Mouse (Mus musculus) E14TG2a.4 (cell line): ENCODE measurements around the gene Nyx.
"Not testable (repeated sequence)": the region's sequence is repeated elsewhere in the genome, so short reads cannot be mapped to it uniquely, and the experiment has no call there.

Experiments used
- H3K27me3 ChIP-seq: 2 replicates; pipeline ENCODE4 v1.6.1; 2014; ENCODE audit warnings: low read length, control low read depth; ENCODE audit not compliant: insufficient read depth
- H3K36me3 ChIP-seq: 2 replicates; pipeline ENCODE4 v1.6.1; 2014; ENCODE audit warnings: low read length, control low read depth; ENCODE audit not compliant: insufficient read depth
- H3K4me1 ChIP-seq: replicated peaks from 2 replicates; pipeline ENCODE4 v1.6.1; 2014; ENCODE audit warnings: low read depth, low read length, control low read depth
- H3K4me3 ChIP-seq: replicated peaks from 2 replicates; pipeline ENCODE4 v1.5.1; 2014; ENCODE audit warnings: mild to moderate bottlenecking, low read length
- H3K9me3 ChIP-seq: 2 replicates; pipeline ENCODE4 v1.6.1; 2014; ENCODE audit warnings: low read length, control low read depth
- CTCF ChIP-seq: conservative IDR thresholded peaks from 2 replicates; pipeline ENCODE4 v1.5.1; 2014; ENCODE audit warnings: low read length
- NANOG ChIP-seq: IDR thresholded peaks from 2 replicates; pipeline ENCODE4 v1.6.1; 2014; ENCODE audit warnings: borderline replicate concordance, low read length, mixed read lengths
- POU5F1 ChIP-seq: IDR thresholded peaks from 2 replicates; pipeline ENCODE4 v1.6.1; 2014; ENCODE audit warnings: low read length, borderline replicate concordance

Gene Nyx

GRCm38 (mm10) chrX:13465810-13466209 is at the start of gene Nyx:
Gene Nyx (plus strand): TSS chrX:13466110.
- Histone ChIP-seq H3K27me3 (no peaks in the 10 kb centered on the region), H3K36me3 (no peaks in the 10 kb centered on the region), H3K4me1 (no peaks in the 10 kb centered on the region; the same call in 1 of the 2 replicates), H3K4me3 (no peak within 1 kb of the TSS), H3K9me3 (peaks cover 14% of the 10 kb centered on the region; the same call in 1 of the 2 replicates)
- TF ChIP-seq POU5F1 (no peak), CTCF (no peak), NANOG (no peak)

GRCm38 (mm10) chrX:13422047-13422446 is 43.9 kb upstream of the Nyx start:
- no peaks in the 10 kb centered on the region for H3K27me3 ChIP-seq
- no peaks in the 10 kb centered on the region for H3K36me3 ChIP-seq
- no peak overlapping the region for H3K4me3 ChIP-seq
- no peaks in the 10 kb centered on the region for H3K9me3 ChIP-seq
- H3K4me1 ChIP-seq = peaks cover 12% of the 10 kb centered on the region
- no peak for TF ChIP-seq NANOG
- TF ChIP-seq CTCF = no peak
- TF ChIP-seq POU5F1 = no peak

- TF ChIP-seq NANOG (no peak), POU5F1 (no peak), CTCF (no peak)
- H3K27me3 ChIP-seq = no peaks in the 10 kb centered on the region
- 0 out of 2 replicates have a peak, but pooled peaks cover 4% of the 10 kb centered on the region for H3K9me3 ChIP-seq
- no peak overlapping the region for H3K4me3 ChIP-seq
- H3K36me3 ChIP-seq = no peaks in the 10 kb centered on the region
- peaks cover 26% of the 10 kb centered on the region for H3K4me1 ChIP-seq
Measured at GRCm38 (mm10) chrX:13431421-13431820, 34.5 kb upstream of the Nyx start.

GRCm38 (mm10) chrX:13436042-13436441 is 29.9 kb upstream of the Nyx start:
- H3K9me3 ChIP-seq, H3K4me3 ChIP-seq, H3K27me3 ChIP-seq, H3K36me3 ChIP-seq: not testable (repeated sequence)
- peaks cover 15% of the 10 kb centered on the region for H3K4me1 ChIP-seq

GRCm38 (mm10) chrX:13456544-13456943 is 9.4 kb upstream of the Nyx start:
- H3K27me3 ChIP-seq, H3K4me3 ChIP-seq, H3K36me3 ChIP-seq, H3K9me3 ChIP-seq, H3K4me1 ChIP-seq: not testable (repeated sequence)

- H3K36me3 ChIP-seq = no peaks in the 10 kb centered on the region
- H3K27me3 ChIP-seq = no peaks in the 10 kb centered on the region
- H3K4me3 ChIP-seq = no peak overlapping the region
- no peak for TF ChIP-seq CTCF
- no peak for TF ChIP-seq NANOG
- no peak for TF ChIP-seq POU5F1
- H3K9me3 ChIP-seq = peaks cover 4% of the 10 kb centered on the region; the same call in 1 of the 2 replicates
- H3K4me1 ChIP-seq = peaks cover 5% of the 10 kb centered on the region; the same call in 1 of the 2 replicates
Measured at GRCm38 (mm10) chrX:13458766-13459165, 7.1 kb upstream of the Nyx start.

GRCm38 (mm10) chrX:13461266-13462261 is 4.3 kb upstream of the Nyx start:
- peaks cover 18% of the 10 kb centered on the region; the same call in 1 of the 2 replicates for H3K9me3 ChIP-seq
- TF ChIP-seq POU5F1 = no peak
- no peak for TF ChIP-seq NANOG
- 0 out of 2 replicates have a peak, but pooled peaks have one; percentile 9 for TF ChIP-seq CTCF
- peak overlapping the region; percentile 60 for H3K4me3 ChIP-seq
- peaks cover 5% of the 10 kb centered on the region; the same call in 1 of the 2 replicates for H3K4me1 ChIP-seq
- no peaks in the 10 kb centered on the region for H3K36me3 ChIP-seq
- H3K27me3 ChIP-seq = no peaks in the 10 kb centered on the region

GRCm38 (mm10) chrX:13462982-13463517 is 2.9 kb upstream of the Nyx start:
- H3K9me3 ChIP-seq = peaks cover 14% of the 10 kb centered on the region; the same call in 1 of the 2 replicates
- TF ChIP-seq POU5F1 = no peak
- no peak for TF ChIP-seq NANOG
- no peak for TF ChIP-seq CTCF
- no peaks in the 10 kb centered on the region for H3K36me3 ChIP-seq
- H3K27me3 ChIP-seq = no peaks in the 10 kb centered on the region
- peaks cover 5% of the 10 kb centered on the region; the same call in 1 of the 2 replicates for H3K4me1 ChIP-seq
- no peak overlapping the region for H3K4me3 ChIP-seq

- TF ChIP-seq POU5F1 = no peak
- no peak for TF ChIP-seq NANOG
- TF ChIP-seq CTCF = no peak
- no peaks in the 10 kb centered on the region for H3K4me1 ChIP-seq
- H3K36me3 ChIP-seq = no peaks in the 10 kb centered on the region
- H3K4me3 ChIP-seq = no peak overlapping the region
- peaks cover 14% of the 10 kb centered on the region; the same call in 1 of the 2 replicates for H3K9me3 ChIP-seq
- no peaks in the 10 kb centered on the region for H3K27me3 ChIP-seq
Measured at GRCm38 (mm10) chrX:13466681-13467080, 771 bp downstream of the Nyx start.
